Mouse (Mus musculus) large intestine, adult 2 months (tissue): ENCODE measurements at regions not wholly inside any gene's neighbourhood (a gene's known extent, or its start where the extent isn't known, plus 50 kb on each side); places are given as distances from the start of the nearest gene placed in this dataset.
A peak's percentile ranks its signal among the peaks of the same experiment; 100 is the strongest.

Experiments used
- DNase-seq: peaks from one replicate; pipeline ENCODE4 v3.0.0-alpha.2; 2012; ENCODE audit warnings: low read depth, low spot score
- WGBS: fragments of 180-500 bp; shearing (Covaris S2); methylation state at CpG from one replicate; pipeline ENCODE4 v1.1.7; 2018; 5-methylcytosine and 5-hydroxymethylcytosine counted together

DNA sequence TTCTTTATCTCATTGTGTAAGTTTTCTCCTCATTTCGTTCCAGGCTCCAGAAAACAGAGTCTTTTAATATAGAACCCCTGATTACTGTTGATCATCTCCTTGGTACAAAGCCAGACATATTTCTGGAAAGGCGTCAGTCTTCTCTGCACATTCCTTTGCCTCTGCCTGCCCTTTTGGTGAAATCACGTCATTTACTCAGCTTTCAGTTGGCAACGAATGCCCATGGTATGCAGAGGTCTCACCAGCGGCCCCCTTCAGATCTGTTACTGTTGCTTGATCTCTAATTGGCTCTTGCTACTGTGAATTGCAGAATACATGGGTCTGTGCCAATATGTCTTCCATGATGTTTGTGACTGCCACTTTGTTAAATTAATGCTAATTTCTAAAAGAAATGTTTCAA lies 412.0 kb upstream of the Pitx2 start:
- no peak for DNase-seq
- WGBS, result 72% methylated on average over 5 of the region's 5 CpGs

DNA sequence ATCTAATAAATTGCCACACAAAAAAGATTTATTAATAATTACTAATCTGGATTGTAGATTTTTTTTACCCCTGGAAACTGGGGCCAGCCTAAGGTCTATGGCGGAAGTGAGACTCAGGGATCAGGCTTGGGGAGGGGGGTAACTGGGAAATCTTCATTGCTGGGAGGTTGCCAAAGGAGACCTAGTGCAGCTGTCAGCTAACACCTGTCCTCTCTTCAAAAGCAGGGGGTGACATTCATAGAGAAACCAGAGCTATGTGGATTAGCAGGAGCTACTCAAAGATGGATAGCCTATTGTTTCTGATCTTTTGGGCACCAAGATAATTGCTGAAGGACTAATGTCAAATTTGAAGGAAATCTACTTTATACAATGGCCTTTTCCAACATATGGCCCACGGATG lies 403.7 kb upstream of the Pitx2 start:
- 80% methylated on average over 2 of the region's 2 CpGs for WGBS
- no peak for DNase-seq

DNA sequence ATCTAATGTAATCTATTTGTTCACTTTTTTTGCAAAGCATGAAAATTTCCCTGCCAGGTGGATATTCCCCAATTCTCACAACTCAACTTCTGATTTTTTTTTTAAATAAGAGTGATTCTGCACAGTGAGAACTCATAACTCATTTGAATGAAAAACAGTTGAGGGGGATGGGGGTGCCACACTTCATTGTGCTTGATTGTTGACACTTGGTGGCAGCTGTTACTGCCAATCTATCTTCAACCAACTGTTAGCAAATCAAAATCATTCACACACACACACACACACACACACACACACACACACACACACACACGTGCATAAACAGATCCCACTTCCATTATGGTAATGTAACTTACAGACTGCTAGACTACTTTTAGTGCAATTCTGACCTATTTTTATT lies 401.8 kb upstream of the Pitx2 start:
- WGBS, result 71% methylated on average over 1 of the region's 1 CpGs
- DNase-seq, result no peak

DNA sequence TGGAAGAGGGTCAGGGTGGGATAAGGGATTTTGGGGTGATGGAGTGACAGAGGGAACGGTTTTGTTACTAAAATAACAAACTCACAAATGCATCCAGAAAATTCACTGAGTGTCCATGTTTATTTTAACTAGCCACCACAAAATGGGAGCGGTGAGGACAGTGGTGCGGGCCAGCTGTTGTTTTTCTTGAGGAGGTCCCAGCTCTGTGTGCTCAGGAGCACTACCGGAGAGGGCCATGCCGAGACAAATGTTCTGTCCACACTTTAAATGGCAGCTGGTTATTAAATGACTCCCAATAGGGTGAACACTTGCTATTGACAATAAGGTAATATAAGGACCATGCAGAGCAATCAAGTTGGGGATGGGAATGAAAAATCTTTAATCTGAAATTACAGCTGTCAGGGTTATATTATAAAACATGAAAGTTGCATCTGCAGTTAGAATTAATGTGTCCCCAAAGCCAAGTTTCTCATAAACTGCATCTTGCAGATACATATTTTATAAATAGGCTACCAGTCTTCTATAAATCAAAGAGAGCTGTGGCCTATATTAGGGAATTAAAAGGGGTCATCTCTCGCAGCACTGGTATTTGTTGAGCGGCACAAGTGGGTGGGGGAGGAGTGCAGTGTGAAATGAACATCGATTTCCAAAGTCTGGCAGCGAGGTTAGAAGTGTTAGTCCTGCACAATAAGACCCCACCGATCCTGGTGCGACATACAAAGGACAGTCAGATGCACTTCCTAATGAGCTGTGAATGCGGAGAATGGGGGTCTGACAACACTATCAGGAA lies 370.1 kb upstream of the Pitx2 start:
- DNase-seq, result no peak
- 51% methylated on average over 12 of the region's 12 CpGs for WGBS

DNA sequence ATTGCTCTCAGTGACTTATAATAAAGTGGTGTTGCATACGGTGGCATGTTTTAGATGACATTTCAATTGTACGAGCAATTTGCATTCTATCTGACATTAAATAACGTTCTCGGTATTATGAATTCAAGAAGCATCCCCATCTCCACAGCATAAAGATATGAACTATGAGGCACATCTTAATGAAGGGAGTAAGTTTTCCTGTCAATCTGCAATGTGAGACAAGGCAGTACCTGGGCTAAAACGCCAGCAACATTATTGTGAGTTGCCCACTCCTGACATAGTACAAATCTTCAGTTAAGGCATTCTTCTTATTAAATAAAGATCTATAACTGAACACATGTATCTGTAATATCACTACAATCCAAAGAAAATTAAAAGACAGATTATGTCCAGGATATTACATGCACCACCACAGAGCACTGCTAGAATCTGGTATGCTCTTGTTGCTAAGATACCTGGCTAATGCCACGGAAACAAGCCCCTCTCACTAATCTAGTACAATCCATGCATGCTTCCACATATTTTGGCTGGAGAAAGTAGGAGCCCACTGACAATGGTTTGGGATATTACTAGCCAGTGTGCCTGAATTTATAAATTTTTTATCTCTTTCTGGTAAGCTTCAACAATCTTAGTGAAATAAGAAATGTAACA lies 349.2 kb upstream of the Pitx2 start:
- no peak for DNase-seq
- WGBS, result 73% methylated on average over 6 of the region's 6 CpGs

DNA sequence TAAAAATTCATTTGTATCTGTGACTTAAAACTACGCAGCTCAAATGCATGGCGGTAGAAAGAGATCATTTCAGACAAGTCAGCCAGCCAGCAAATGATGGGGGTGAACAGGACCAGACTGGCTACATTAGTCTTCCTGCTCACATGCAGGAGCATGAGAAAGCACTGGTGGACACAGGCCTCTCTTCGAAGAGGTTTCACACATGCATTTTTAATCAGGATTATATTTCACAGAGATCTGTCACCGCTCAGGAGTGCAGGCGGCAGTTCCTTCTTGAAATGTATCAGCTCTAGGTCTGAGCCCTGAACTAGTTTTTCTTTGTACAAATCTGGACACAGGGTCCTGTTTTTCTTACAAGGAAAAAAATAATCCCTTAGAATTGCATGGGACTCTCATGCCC lies 343.2 kb upstream of the Pitx2 start:
- 93% methylated on average over 5 of the region's 5 CpGs for WGBS

DNA sequence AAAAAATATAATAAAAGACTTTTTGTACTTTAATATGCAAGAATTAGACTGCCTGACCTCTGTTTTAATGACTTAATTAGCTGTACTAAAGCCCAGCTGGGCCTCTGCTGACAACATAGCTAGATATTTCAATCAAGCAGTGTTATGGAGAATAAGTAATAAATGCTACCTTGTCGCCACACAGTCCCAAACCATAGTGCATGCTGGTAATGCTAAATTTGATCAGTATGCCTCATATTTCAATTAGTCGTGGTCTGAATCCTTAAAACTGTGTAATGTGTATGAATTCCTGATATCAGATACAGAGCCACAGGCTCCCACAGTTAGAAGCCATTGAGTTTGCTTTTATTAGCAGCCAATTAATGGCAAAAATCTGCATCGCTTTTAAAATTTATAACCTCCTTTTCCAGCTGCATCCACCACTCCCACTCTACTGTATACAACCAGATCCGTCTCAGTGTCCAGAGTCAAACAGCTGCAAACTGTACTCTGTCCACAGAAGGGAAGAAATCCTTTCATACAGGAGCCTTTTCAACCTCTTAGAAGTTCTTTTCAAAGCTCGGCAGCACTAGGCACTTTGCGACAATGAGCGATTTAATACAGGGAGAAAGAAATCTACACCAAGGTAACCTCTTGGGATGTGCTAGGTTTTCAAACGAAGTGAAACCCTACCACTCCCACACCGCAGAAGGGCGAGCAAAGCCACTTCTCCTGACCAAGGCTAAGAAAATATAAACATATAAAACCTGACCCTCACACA lies 317.8 kb upstream of the Pitx2 start:
- DNase-seq, result no peak
- 40% methylated on average over 10 of the region's 10 CpGs for WGBS

More for the DNA sequence above, 343.2 kb upstream of the Pitx2 start:
- no peak for DNase-seq

DNA sequence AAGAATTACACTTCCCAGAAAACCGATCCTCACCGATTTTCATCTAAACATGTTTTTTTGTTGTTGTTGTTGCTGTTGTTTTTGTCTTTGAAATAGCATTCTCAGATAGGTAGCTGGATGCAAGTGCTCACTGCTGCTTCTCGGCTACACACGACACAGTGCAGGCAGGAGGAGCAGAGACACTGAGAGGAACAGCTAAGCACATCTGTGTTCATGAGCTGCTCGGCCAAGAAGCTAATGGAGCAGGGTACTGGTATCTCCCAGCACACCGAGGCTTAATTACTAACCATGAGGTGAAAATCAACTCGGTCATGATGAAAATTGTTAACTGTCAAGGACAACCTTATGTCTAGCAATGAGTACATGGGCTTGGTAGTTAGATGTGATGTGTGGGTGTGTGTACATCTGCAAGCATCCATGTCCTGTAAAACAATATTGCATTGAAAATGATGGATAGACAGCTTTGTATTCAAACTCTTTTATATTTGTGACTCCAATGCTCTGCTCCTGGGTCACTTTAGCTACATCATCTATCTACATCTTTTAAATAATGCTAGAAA lies 316.0 kb upstream of the Pitx2 start:
- WGBS, result 69% methylated on average over 7 of the region's 7 CpGs

DNA sequence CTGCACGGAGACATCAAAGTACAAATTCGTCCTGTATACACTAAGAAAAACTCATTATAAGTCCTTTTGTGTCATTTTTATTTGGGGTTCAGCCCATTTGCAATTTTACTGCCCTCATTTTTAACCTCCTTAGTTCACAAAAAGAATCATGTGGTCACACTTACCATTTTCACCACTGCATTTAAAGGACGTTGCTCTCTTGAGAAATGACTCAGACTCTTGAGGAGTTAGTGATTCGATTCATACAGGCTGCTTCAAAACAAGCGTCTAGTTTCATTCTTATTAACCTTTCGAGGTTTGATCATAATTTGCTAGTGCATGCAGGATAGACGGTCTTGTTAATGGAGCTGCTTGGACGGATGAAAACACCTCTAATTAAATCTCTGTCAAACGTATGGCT lies 313.0 kb upstream of the Pitx2 start:
- DNase-seq, result no peak
- WGBS, result 33% methylated on average over 9 of the region's 9 CpGs

More for the DNA sequence above, 316.0 kb upstream of the Pitx2 start:
- no peak for DNase-seq

DNA sequence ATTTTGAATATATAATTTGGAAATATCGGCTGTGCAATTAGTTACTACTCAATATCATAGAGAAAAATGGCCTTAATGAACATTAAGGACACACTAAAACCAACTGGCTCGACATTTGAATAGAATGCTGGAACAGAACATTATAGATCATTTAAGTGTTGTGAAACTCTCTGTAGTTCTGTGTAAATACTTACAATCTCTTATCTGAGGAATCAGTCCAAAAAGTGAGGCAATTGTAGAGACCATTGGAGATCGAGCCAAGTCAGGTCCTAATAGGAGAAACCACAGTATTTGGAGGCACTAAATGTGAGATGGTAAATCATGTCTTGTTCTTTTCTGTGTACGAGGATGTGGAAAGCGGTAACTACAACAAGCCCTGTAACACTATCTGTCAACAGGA lies 308.6 kb upstream of the Pitx2 start:
- WGBS, result 81% methylated on average over 5 of the region's 5 CpGs
- no peak for DNase-seq

DNA sequence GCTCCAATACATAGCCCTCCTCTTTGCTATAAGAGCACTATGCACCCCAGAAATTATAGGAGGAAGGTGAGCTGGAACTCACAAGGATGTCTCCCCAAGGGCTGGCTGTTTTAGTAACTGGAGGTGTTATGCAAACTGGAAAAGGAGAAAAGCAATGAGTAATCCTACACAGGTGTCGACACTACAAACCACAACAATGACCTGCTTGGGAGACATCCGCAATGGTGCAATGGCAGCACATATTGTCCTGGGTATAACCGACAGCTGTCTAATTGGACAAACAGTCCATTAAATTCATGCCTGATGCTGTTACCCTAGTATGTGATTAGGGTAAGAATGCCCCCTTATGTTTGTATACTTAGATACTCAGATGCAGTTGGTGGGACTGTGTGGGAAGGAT lies 303.1 kb upstream of the Pitx2 start:
- DNase-seq, result no peak
- 96% methylated on average over 3 of the region's 3 CpGs for WGBS

DNA sequence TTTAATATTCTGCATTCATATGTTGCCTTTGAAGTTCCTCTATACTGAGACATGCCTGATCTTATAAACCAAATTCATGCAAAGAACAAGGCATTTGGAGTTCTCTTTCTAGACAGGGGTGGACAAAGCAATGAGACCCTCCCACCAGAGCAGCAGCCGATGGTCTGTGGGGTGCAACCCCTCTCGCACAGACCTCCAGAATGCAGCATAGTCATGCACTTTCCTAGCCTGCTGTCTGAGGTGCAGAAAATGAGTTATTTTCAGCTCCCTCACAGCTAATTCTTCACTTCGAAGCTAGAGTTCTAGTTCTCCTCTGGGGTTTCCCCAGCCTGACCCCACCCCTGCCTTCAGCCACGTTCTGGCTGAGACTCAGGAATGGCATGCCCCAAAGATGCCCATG lies 288.6 kb upstream of the Pitx2 start:
- 40% methylated on average over 4 of the region's 4 CpGs for WGBS
- no peak for DNase-seq

DNA sequence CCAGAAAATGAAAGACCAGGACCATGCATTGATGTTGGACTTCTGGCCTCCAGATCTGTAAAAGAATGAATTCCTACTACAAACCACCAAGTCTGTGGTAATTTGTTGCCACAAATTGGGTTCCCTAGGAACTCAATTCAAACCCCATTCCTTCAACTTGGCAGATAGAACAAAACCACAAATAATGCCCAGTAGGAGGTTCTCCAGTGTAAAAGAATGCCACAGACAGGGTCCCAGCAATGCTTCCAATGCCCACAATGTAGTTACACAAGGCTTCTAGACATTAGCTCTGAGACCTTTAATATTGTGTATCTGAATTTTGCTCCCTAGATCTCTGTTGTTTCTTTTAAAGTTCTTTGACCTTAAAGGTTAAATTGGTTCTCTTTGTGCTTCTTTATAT lies 278.2 kb upstream of the Pitx2 start:
- no peak for DNase-seq

DNA sequence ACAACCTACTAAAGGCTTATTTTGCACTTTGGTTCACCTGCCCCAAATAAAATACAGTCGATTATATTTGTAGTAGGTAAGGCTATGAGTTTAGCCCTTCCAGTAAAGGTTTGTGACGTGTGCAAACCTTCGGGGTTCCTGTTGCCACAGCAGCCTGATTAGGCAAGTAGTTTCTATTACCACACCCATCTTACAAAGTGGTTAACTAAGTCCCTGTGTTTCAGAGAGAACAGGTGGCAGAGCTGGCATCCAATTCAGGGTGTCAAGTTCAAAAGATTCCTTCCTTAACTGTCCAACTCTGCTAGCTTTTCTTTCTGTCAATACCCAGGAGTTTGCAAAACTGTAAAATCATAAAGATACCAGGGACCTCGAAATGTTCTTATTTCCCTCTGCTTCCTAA lies 277.5 kb upstream of the Pitx2 start:
- WGBS, result 25% methylated on average over 4 of the region's 4 CpGs

DNA sequence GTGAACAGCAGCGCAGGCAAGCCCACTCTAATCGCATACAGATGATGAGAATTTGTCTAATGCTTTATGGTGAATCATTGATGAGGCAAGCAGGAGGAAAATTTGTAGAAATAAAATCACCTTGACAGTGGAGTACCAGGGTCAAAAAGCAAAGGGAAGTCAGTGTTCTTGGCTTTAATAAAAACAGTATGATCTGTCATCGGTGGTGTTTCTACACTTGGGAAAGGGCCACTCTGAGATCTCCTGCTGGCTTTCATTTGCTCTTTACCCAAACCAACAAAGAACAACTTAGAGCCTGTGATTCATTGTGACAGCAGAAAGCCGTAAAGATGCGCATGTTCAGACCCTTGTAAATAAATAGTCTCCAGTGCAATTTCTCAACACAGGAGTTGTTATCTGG lies 261.1 kb upstream of the Pitx2 start:
- no peak for DNase-seq
- 76% methylated on average over 5 of the region's 5 CpGs for WGBS

More for the DNA sequence above, 277.5 kb upstream of the Pitx2 start:
- DNase-seq, result peak; percentile 51

DNA sequence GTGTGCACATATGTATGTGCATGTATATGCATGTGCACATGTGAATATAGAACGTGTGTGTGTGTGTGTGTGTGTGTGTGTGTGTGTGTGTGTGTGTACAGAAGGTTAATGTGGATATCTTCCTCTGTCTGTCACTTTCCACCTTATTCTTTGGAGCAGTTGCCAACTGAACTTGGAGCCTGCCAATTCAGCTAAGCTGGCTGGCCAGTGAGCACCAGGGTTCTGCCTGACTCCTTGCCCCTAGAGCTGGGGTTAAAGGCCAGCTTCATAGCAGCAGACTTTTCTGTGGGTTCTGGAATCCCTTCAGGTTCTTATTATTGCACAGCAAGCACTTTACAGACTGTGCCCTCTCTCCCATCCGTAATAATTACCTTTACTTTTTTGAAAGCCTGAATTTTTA lies 258.5 kb upstream of the Pitx2 start:
- no peak for DNase-seq
- 85% methylated on average over 2 of the region's 2 CpGs for WGBS

DNA sequence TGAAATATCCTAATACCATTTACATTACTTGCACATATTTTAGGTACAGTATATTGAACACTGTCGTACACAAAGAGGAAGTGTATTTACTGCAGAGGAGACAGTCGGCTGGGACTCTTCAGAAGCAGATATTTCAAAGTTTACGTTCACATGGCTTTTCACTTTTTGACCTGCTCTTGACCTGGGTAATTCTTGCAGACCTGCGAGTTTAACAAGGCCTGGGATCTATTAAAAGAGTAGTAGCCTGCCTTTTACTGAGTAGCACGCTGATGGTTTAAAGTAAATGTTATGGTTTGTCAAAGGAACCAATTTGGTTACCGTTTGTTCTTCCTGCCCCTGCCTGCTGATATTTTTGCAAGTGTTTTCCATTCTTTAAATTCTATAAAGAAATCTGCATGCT lies 255.0 kb upstream of the Pitx2 start:
- no peak for DNase-seq
- 45% methylated on average over 6 of the region's 6 CpGs for WGBS

DNA sequence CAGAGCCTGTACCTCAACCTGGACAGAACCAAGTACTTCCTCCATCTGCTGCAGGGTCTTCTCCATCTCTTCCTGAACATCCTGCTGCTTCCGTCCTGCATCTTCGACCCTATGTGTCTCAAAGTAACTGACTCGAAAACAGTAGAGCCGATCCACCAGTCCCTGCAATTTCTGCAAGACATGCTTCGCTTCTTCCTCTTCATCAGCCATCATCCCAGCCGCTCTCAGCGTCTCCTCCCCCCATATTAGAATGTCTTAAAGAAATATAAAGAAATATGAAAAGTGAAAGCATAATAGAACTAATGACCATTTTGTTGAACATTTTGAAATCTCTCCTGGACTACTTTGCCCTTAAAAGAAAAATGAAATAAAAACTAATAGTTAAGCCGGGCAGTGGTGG lies 244.8 kb upstream of the Pitx2 start:
- DNase-seq, result no peak

DNA sequence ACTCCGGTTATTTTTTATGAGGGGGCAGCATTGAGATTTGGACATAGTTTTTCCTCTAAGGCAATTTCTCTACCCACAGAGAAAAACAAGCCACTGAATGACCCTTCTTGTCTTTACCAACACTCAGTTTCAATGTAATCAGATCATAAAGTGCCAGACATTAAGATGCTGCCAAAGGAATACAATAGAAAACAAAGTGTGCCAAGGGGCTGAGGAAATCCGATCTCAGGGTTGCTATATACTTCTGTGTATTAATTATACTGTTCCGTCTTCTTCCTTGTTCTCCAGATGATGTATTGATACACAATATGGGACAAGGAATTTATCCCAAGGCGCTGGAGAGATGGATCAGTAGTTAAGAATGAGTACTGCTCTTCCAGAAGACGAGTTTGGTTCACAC lies 222.9 kb upstream of the Pitx2 start:
- DNase-seq, result no peak
- WGBS, result 56% methylated on average over 5 of the region's 5 CpGs

More for the DNA sequence above, 244.8 kb upstream of the Pitx2 start:
- 95% methylated on average over 8 of the region's 8 CpGs for WGBS

DNA sequence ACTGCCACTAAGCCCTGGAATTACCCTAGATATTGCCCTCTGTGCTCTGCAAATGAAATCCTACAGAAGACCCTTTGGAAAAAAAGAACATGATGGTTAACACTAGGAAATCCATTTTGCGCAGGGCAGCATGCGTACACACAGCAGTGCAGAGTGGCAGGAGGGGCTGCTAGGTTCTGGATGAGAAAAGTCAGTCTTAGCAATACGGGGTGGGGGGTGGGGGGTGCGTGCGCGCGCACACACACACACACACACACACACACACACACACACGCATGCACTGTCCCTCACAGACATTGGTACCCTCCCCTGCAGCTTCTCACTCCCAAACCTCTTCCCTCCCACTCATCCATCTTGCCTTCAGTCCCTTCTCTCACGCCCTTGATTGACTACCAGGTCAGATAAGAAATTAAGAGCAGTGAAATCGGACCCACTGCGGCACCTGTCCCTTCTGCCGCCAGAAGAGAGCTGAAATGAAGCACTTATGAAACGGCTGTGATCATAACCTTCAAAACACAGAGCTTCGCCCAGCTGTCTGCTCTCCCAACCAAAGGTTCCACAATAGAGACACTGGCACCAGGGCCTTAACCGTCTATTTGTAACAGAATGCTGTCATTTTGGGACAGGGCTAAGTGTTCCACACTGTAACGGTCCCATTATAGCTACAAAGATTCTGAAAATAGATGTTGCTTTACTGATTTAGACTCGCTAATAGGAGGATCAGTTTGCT lies 209.3 kb upstream of the Pitx2 start:
- no peak for DNase-seq
- 54% methylated on average over 17 of the region's 17 CpGs for WGBS
